Mouse (Mus musculus) granulocyte monocyte progenitor cell, adult 5-6 weeks (primary cell): Measurements from ENCODE around the gene C530008M17Rik. TPM values are rescaled to one million over a fixed set of nuclear protein-coding genes. Genes with fewer than 3 reads are reported as not detected.

Experiments
- ATAC-seq: replicated peaks from 2 replicates; pipeline ENCODE4 v1.8.0; 2016; ENCODE audit warnings: mild to moderate bottlenecking, moderate TSS enrichment, inconsistent platforms; ENCODE audit not compliant: poor library complexity, severe bottlenecking
- total RNA-seq, 2 experiments: library from RNA; stranded (forward) in 1 of 2; stranded (reverse) in 1 of 2; fragments of 200-712, 200-1000 nt in 1 of 2; fragments of >200 nt in 1 of 2; fragmentation: Nextera tagmentation in 1 of 2; gene quantifications; 2 replicates each; pipeline ENCODE4 v1.2.3; 2014 to 2017

Gene C530008M17Rik
- total RNA-seq, 2 experiments from 2014 or later: 0.10 to 0.17 TPM

GRCm38 (mm10) chr5:76698187-76698586 is 41.9 kb downstream of the C530008M17Rik start:
- ATAC-seq: no peak

GRCm38 (mm10) chr5:76701127-76701853 is 45.0 kb downstream of the C530008M17Rik start:
- ATAC-seq: no peak

DNA sequence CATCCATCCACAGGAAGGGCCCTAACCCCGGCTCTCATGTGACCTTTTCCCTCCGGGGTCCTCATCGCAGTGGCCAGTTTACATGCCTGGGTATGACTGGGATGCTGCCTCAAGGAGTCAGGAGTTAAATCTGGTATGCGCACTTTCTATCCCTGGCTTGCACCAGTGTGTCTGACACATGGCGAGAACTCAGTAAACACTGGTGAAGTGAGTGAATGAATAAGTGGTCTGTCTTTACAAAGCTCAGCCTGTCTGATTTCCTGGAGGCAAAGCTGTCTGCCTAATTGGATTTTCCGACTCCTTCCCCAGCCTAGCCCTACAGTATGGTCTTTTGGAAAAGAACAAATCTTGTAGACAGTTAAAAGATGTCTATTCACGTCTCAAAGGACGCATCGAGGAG is 45.8 kb downstream of the C530008M17Rik start:
- ATAC-seq: no peak

DNA sequence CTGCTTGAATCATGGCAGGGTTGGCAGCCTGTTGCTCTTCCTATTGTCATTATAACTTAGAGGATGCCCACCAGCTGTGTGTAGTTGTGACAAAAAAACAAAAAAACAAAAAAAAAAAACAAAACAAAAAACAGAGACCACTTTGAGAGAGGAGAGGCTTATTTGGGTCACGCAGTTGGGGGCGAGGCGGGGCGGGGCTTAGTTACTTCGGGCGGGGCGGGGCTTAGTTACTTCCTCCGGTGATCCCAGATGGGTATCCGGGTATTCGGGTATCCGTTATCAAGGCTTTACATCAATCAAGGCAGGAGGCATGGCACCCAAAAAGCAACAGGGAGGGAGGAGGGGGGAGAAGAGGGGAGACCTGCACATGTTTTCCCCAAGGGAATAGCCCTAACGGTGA is 46.3 kb downstream of the C530008M17Rik start:
- no peak for ATAC-seq

DNA sequence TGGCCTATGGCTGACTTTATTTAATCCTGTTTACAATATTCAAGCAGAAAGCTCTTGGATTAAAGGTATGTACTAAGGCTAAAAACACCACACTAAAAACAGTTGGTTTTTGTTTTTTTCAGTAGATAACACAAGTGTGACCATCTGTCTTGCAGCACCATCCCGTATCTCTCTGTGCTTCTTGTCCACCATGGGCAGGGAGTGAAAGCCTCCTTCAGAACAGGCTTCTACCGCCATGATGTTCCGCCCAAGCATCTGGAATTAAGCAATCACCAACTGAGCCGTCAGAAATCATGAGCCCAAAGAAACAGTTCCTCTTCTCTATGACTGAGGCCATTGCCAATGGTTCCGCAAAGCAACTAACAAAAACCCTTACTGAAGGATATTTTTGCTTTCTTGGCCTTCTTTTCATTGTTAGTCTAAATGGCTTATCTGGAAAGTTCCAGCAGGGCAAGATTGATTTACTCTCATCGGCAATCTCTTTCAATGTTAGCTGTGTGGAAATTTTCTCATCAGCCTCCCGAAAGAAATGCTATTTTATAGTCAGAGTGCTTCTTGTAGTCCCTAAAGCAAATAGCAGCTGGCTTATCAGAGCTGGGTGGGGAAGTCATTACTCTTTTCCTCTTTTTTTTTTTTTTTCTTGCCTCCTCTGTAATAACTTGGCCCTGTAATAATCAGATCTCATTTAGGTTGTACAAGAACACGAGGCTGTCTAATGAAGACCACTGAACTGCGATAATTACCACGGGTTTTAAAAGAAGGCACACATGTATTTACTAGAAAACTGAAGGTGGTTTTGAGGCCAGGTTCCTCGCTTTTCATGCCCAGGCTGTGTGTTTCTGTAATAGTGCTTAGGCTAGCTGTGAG is 49.2 kb downstream of the C530008M17Rik start:
- ATAC-seq: no peak

DNA sequence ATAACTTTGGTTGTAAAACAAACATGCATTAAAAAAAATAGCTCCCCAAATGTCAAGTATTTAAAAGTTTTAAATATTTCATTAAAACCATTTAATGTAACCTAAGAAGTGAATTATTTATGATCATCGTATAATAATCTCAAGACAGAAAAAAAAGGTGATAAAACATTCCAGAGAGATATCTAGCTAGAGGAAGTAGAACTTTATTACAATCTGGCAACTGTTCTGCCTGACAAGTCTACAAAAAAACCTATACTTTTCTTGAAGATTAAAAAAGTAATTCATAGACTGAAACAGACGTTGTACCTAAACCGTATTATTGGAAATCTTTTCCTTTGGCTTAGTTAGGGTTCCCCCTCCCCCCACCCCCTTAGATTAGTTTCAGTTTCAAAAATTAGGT is 50.8 kb downstream of the C530008M17Rik start:
- no peak for ATAC-seq

- no peak for ATAC-seq
Observed at GRCm38 (mm10) chr5:76708004-76708403, 51.7 kb downstream of the C530008M17Rik start.

DNA sequence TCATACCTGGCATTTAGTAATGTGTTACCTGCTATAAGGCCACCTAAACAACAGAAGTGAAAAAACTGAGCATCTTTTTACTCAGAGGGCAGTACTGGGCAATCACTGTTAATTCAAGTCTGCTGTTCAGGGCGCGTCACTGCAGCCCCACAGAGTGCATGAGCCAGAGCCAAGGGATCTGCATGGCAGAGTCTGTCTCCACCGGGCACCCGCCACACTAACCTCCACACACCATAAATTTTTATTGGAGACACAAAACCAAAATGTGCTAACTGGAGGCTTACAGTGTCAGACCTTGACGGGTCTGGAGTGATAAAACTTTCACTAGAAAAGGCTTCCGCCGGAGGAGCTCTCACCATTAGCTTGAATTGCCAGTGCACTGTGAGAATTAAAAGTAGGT is 57.4 kb downstream of the C530008M17Rik start:
- no peak for ATAC-seq

- no peak for ATAC-seq
Observed at GRCm38 (mm10) chr5:76719954-76720353, 63.6 kb downstream of the C530008M17Rik start.

- no peak for ATAC-seq
Observed at GRCm38 (mm10) chr5:76724878-76725277, 68.6 kb downstream of the C530008M17Rik start.

DNA sequence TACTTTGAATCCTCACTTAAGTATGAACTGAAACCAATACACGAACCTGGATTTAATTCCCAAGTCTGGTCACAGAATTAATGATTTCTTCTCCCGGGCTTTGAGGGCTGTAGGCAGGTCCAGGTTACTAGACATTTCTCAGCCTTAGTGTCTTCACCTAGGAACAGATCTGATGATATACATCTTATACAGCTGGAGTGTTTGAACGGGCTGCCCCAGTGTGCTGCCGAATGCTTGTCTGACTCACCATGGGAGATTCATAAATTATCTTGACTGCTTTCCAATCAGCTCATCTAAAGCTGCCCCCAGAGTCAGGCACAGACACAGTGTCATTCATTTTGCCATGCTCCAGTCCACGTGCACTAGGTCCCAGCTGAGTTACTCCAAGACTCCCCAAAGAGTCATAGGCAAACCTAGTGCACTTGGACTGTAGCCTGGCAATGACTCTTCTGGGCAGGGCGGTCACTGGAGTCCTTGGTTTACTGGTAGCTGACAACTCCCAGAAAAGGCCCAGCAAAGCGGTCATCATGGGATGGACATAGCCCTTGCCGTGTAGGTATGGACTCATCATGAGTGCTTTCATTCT is 70.3 kb downstream of the C530008M17Rik start:
- ATAC-seq: no peak

DNA sequence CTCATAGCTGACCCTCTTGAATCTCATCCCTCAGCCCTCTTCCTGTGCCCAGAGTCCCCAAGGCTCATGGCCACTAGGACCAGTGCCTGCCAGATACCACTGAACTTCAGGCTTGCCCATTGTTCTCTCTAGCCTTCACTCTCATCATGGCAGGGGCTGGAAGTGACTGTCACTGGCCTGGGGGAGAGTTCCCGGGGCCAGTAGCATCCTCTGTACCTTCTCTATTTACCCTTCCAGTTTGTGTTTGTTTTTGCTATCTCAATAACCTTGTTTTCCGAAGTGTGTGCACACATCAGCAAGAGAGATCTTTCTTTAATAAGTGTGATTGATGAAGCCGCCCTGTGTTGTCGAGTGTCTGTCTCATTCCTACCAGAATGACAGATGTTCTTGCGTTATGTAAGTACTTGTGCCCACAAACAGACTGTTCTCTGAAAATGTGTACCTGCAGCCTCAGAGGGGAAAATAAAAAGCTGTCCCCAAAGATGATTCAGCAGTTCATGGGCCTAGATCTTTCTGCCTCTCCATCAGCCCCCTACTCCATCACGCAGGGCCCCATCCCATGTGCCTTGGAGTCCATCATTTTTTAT is 76.8 kb downstream of the C530008M17Rik start:
- ATAC-seq: no peak

DNA sequence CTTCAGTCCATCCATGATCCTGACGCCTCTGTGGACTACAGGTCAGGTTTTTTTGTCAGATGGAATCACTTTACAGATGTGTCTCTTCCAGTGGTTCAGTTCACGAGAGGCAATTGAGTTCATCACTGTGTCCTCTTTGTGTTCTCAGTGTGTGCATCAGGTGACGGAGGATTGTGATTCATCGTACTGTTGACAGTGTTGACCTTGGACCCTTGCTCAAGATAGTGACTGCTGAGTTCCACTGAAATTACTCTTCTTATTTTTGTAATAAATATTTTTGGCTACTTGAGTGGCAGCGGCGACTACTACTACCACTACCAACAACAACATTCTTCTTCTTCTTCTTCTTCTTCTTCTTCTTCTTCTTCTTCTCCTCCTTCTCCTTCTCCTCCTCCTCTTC is 85.2 kb downstream of the C530008M17Rik start:
- ATAC-seq: no peak

- ATAC-seq: no peak
Observed at GRCm38 (mm10) chr5:76742076-76742475, 85.8 kb downstream of the C530008M17Rik start.

DNA sequence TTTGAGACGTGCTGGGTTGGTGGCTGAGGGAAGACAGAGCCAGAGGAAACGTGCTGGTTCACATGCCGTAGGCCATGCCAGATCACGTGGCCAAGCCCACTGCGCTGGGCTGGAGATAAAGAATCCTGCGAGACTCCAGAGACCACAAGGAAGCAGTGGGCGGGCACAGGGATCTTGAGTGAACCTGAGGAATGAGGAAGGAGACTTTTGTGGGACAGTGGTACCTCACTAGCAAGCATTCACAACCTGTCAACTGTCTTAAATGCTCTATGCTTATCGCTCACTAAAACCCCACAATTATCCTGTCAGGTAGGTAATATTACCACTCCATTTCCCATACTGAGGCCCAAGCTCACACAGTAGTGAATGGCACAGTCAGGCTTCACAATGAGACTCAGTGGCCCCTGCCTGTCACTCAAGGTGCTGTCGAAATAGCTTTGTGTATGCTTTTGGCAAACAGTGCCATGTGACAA is 88.5 kb downstream of the C530008M17Rik start:
- ATAC-seq: no peak

GRCm38 (mm10) chr5:76747851-76748250 is 91.5 kb downstream of the C530008M17Rik start:
- no peak for ATAC-seq

- no peak for ATAC-seq
Observed at GRCm38 (mm10) chr5:76752351-76752750, 96.0 kb downstream of the C530008M17Rik start.

DNA sequence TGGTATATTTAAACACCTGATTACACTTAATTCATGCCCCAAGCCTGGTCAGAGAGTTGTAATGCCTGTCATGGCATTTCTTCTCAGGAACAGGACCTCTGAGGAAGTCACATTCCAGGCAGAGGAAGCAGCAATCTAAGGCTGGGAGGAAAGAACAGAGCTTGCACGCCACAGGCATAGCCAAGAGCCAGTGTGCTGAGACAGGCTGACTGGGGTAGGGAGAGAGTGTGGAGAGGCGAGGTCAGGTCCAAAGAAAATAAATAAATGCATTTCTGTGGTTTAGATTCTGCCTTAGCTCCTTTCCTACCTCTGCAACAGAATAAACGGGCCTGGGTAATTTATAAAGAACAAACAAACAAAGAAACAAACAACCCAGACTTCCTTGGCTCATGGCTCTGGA is 104.0 kb downstream of the C530008M17Rik start:
- ATAC-seq: no peak

- ATAC-seq: no peak
Observed at GRCm38 (mm10) chr5:76762030-76762698, 105.9 kb downstream of the C530008M17Rik start.

GRCm38 (mm10) chr5:76763148-76763701 is 106.9 kb downstream of the C530008M17Rik start:
- no peak for ATAC-seq
